Mouse (Mus musculus) MEL-GATA-1-ER (cell line): ENCODE data around the gene Mcub.

ENCODE experiments used
- DNase-seq: peaks from one replicate; pipeline ENCODE4 v3.0.0-alpha.2; 2012; ENCODE audit warnings: low read depth; ENCODE audit errors: extremely low read depth

Gene Mcub

GRCm38 (mm10) chr3:129949158-129949773, 20.7 kb downstream of the Mcub start:
- no peak for DNase-seq

DNA sequence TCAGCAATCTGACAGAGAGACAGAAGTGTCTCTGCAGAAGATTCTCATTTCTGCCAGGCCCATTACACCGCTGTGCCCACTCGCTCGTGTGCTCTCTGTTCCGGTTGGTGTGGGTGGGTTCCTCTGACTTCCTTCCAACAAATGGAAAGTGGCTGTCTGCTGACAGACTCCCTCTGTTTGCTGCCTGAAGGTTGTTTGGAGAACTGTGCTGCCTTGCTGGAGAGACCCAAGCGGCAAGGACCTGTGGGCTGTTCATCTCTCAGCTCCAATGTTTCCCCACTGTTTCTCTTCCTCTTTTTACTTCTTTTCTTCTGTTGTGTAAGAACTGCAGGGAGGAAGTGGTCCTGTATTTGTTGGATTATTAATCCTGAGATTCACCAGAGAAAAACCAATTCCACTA, 21.6 kb downstream of the Mcub start:
- DNase-seq: no peak

GRCm38 (mm10) chr3:129946217-129946914, 23.6 kb downstream of the Mcub start:
- DNase-seq: peak; percentile 74

- DNase-seq: no peak
Observed at GRCm38 (mm10) chr3:129943813-129944212, 26.2 kb downstream of the Mcub start.

GRCm38 (mm10) chr3:129941291-129941690, 28.7 kb downstream of the Mcub start:
- no peak for DNase-seq

DNA sequence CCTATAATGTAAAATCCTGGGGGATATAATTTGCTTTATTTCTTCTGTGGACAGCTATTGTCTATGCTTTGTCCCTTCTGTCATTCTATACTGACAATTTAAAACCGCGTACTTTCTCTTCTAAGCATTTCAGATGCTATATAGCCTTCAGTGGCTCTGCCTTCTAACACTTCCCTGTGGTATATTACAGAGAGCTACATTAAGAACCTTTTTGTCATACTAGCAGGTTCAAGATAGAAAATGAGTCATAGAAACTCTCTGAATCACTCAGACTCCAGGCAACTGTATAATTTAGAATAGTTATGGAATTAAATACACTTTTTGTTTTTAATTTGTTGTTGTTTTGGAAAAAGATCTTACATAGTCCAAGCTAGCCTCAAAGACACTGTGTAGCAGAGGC, 29.2 kb downstream of the Mcub start:
- DNase-seq: no peak

DNA sequence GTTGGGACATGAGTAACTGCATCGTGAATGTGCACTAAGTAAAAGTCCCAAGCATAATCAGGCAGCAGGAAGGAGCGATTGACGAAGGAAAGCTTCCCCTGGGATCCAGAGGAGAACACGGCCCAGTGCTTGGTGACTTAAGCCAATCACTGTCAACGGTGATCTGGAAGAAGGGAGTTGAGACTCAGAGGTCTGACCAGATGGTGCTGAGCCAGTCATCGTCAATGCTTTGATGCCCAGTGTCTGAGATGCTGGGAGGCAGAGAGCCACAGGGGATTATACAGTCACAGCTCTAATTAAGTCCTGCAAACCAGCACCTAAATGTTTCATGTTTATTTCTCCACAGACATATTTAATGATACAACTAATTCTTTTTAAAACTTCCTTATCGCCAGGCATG, 30.9 kb downstream of the Mcub start:
- DNase-seq: no peak

- no peak for DNase-seq
Observed at GRCm38 (mm10) chr3:129937848-129938247, 32.2 kb downstream of the Mcub start.

DNA sequence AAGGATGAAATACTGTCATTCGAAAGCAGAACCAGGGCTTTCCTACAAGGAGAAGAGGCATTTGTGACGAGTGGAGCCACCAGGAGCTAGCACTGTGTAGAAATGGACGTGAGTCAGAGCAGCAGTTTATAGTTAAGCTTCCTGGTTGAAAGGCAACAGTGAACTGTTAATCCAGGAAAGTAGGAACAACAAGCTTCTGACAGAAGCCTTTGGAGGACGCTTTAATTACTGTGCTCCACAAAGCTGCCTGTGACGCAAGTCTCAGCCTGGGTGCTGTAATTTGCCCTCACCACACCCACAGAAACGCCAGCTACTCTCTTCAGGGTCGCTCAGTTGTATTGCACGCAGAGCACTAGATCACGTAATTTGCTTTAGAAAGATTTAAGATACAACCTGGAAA, 33.4 kb downstream of the Mcub start:
- DNase-seq: no peak

DNA sequence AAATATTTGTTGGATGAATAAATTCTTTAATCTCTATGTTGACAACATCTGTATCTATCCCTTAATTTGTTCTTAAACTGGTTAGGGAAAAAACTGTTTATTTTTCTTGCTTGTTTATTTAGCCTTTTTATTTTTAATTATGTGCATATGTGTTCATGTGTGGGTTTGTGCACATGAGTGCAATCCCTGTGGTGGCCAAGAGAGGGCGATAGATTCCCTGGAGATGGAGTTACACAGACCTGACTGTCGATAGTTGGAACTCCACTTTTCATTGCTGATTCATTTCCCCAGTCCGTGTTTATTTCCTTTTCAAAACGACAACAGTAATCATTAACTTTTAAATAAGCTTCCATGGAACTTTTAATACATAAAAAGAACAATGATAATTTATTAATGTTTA, 37.6 kb downstream of the Mcub start:
- peak; percentile 44 for DNase-seq

GRCm38 (mm10) chr3:129930213-129930778, 39.7 kb downstream of the Mcub start:
- DNase-seq: no peak

GRCm38 (mm10) chr3:129925861-129926260, 44.1 kb downstream of the Mcub start:
- DNase-seq: no peak

- no peak for DNase-seq
Observed at GRCm38 (mm10) chr3:129923581-129923980, 46.4 kb downstream of the Mcub start.

GRCm38 (mm10) chr3:129918434-129918833, 51.6 kb downstream of the Mcub start:
- DNase-seq: peak; percentile 36

- no peak for DNase-seq
Observed at GRCm38 (mm10) chr3:129917424-129917823, 52.6 kb downstream of the Mcub start.

DNA sequence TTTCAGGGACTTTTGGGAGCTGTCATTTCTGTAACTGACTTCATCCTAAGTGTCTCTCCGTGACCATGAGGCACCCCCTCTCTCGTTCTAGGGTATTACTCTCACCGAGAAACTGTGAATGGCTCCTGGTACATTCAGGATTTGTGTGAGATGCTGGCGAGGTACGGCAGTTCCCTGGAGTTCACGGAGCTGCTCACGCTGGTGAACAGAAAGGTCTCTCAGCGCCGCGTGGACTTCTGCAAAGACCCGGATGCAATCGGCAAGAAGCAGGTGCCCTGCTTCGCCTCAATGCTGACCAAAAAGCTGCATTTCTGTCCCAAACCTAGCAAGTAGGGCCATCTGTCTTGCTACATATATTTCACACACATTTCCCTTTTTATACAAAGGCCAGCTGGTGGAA, 56.8 kb downstream of the Mcub start:
- DNase-seq: no peak

- no peak for DNase-seq
Observed at GRCm38 (mm10) chr3:129912025-129912424, 58.0 kb downstream of the Mcub start.

DNA sequence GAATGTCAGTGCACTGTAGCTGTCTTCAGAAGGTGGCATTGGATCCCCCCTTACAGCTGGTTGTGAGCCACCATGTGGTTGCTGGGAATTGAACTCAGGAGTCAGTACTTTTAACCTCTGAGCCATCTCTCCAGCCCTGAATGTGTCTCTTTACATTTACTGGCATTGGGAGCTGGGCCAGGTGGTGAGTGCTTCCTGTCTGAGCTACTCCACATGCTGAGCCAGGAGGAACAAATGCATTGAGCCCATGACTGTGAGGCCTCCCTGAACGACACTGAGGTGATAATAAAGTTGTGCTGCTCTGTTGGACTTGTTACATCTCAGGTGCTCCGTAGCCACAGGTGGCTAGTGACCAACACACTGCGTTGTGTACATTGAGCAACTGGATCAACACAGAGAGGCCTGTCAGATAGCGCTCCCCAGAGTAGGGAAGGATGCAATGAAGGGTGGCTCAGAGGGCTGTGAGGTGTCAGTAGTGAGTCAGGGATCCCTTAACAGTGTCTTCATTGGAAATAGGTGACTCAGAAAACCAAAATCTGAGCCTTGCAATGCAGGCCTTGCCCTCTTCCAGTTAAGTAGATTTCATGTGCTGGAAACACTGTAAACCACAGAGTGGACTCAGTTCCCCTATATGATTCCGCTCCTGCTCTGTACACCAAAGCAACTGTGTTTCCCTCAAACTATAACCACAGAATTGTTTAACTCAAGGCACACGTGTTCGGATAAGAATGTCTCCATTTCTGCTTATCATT, 65.4 kb downstream of the Mcub start:
- DNase-seq: no peak

GRCm38 (mm10) chr3:129903866-129904265, 66.1 kb downstream of the Mcub start:
- DNase-seq: no peak

DNA sequence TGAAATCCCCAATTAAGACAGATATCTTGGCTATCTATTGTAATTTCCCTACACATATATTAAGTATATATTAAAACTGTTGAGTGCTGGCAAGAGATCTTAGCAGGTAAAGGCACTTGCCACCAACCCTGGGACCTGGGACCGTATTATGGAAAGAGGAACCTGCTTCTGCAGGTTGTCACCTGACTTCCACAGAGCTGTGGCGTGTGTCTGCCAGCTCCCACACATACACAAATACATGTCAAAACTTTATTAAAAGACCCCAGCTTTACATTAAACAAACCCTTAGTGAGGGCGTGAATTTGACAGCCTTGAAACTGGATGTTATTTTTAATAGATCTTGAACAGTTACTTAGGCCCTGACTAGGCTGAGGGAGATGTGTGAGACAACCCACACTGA, 66.6 kb downstream of the Mcub start:
- DNase-seq: no peak

DNA sequence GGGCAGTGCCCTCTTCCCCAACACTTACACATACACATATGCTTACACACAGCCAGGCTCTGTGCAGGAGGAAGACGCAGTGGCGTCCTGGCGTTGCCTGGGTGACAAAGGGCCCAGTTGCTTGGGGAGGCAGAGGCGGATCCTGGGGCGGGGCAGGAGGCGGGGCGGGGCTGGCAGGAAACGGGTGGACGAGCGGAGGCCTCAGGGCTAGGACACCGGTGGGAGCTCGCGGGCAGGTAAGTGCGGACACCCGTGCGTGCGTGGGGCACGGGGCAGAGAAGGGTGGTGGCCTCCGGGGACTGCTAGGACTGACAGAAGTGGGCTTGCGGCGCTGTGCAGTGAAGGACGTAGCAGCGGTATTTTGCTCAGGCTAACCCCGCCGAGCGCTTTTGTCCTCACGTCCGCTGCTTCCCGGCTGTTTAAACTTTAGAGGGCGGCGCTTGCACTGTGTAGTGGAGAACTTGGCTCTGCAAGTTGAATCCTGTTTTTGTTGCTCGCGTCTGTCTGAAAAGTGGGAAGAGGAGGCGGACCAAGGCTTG, 68.7 kb downstream of the Mcub start, which contains the start of gene Casp6:
Casp6 (plus strand) TSS at position 155 of the 539 bp plus-strand sequence.
- peak; percentile 77 for DNase-seq

DNA sequence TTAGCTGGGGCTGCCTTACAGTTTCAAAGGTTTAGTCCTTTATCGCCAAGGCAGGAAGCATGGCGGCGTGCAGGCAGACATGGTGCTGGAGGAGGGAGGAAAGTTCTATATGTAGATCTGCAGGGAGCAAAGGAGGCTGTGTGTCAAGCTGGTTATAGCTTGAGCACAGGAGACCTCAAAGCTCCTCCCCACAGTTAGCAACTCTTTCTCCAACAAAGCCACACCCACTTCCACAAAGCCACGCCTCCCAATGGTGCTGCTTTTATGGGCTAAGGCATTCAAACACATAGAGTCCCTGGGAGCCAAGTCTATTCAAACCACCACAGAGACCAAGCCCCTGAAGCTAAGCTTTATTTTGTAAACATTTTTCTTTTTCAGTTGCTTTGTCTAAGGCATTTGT, 71.1 kb downstream of the Mcub start:
- peak; percentile 22 for DNase-seq
